Mouse (Mus musculus): Measurements from ENCODE around the gene Gm4737. TPM values are rescaled to one million over a fixed set of nuclear protein-coding genes. Genes with fewer than 3 reads are reported as not detected.

Gm4737 gene
- total and polyA plus RNA-seq, 2 experiments from 2014 or later, result 2.8 to 4.7 TPM

DNA sequence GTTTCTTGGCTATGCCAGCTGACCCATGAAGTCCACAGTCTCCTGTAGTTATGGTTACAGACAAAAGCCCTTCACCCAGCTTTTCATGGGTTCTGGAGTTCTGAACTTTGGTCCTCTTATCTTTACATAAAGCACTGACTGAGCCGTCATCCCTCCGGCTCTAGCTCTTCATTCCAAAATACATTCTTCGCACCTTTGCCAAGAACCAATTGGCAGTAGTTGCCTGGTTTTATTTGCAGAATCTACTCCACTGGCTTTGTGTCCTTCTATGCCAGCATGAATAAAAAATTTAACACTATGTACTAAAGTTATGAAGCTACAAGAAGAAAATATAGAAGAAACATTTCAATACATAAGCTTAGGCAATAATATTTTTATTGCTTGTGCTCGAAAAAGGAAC, 10.4 kb upstream of the Gm4737 start:
- ATAC-seq (ENCODE audit: low FRiP score) (no peak), DNase-seq (ENCODE audit: low spot score) (no peak)
- Histone ChIP-seq H3K4me3 (ENCODE audit: low read depth, low read length) (no peak overlapping the region), H3K9ac (replicated peaks; ENCODE audit: low read length, poor library complexity, severe bottlenecking) (no peak overlapping the region), H3K27me3 (ENCODE audit: insufficient read depth, low read length) (no peaks in the 10 kb centered on the region), H3K27ac (ENCODE audit: low read depth, low read length) (no peak overlapping the region), H3K36me3 (ENCODE audit: insufficient read depth, low read length) (no peaks in the 10 kb centered on the region), H3K9me3 (ENCODE audit: low read length) (no peaks in the 10 kb centered on the region), H3K4me2 (ENCODE audit: low read depth, low read length, poor library complexity, severe bottlenecking) (no peak overlapping the region), H3K4me1 (ENCODE audit: insufficient read depth, low read length) (no peaks in the 10 kb centered on the region)
- WGBS, result 78% methylated on average over 4 of the region's 4 CpGs
- TF ChIP-seq CTCF (IDR thresholded peaks at IDR 0.05), result no peak

DNA sequence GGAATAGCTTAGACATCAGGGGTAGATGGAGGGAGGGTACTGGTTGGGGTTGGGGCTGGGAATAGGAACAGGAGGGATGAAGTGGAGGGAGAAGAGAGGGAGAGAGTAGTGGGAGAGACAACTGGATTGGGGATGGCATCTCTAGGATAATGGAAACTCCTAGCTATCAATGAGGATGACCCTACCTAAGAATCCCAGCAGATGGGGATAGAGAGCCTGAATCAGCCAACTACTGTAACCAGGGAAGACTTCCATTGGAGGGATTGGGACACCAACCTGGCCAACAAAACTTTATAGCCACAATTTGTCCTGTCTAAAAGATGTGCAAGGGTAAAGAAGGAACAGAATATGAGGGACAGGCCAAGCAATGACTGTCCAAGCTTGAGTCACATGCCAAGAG, 3.7 kb downstream of the Gm4737 start:
- no peak for DNase-seq (ENCODE audit: low spot score)

DNA sequence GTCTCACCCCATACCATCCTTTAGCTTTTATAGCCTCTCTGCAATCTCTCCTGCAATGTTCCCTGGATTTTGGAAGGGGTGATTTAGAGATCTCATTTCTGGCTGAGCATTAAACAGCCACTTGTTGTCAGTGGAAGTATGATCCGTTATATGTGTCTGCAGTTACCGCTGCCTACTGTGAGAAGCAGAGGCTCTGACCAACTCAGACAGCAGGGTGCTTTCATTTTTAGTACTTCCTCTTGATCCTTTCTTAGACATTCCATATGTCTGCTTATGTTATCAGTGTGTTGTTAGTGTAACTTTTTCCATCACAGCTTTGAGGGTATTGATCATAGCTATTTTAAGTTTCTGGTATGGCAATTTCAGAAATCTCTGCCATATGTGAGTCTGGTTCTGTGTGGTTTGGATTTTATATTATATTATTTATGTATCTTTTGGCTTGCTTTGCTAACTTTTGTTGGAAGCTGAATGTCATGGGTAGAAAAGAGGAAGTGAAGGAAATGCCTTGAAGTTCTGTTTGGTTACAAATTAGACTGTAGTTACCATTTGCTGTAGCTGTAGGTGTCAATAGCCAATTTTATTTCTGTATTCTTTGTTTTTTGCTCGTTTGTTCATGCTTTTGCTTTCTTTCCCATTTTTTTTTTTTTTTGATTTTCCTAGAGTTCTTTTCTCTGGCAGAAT, 6.1 kb downstream of the Gm4737 start:
- Histone ChIP-seq H3K4me2 (ENCODE audit: low read depth, low read length, poor library complexity, severe bottlenecking) (no peak overlapping the region), H3K4me1 (ENCODE audit: insufficient read depth, low read length) (no peaks in the 10 kb centered on the region), H3K27me3 (ENCODE audit: insufficient read depth, low read length) (no peaks in the 10 kb centered on the region), H3K36me3 (ENCODE audit: insufficient read depth, low read length) (no peaks in the 10 kb centered on the region), H3K27ac (ENCODE audit: low read depth, low read length) (no peak overlapping the region), H3K9ac (replicated peaks; ENCODE audit: low read length, poor library complexity, severe bottlenecking) (no peak overlapping the region), H3K9me3 (ENCODE audit: low read length) (no peaks in the 10 kb centered on the region), H3K4me3 (ENCODE audit: low read depth, low read length) (no peak overlapping the region)
- TF ChIP-seq CTCF (IDR thresholded peaks at IDR 0.05), result no peak
- no peak for DNase-seq (ENCODE audit: low spot score)
- WGBS, result 64% methylated on average over 3 of the region's 3 CpGs
- no peak for ATAC-seq (ENCODE audit: low FRiP score)

More for the DNA sequence above, 3.7 kb downstream of the Gm4737 start:
- Histone ChIP-seq H3K36me3 (ENCODE audit: insufficient read depth, low read length) (no peaks in the 10 kb centered on the region), H3K9me3 (ENCODE audit: low read length) (no peaks in the 10 kb centered on the region), H3K27me3 (ENCODE audit: insufficient read depth, low read length) (no peaks in the 10 kb centered on the region), H3K4me1 (ENCODE audit: insufficient read depth, low read length) (no peaks in the 10 kb centered on the region), H3K4me2 (ENCODE audit: low read depth, low read length, poor library complexity, severe bottlenecking) (no peak overlapping the region), H3K4me3 (ENCODE audit: low read depth, low read length) (no peak overlapping the region), H3K27ac (ENCODE audit: low read depth, low read length) (no peak overlapping the region), H3K9ac (replicated peaks; ENCODE audit: low read length, poor library complexity, severe bottlenecking) (no peak overlapping the region)
- TF ChIP-seq CTCF (IDR thresholded peaks at IDR 0.05), result peak; percentile 22
- ATAC-seq (ENCODE audit: low FRiP score), result no peak

DNA sequence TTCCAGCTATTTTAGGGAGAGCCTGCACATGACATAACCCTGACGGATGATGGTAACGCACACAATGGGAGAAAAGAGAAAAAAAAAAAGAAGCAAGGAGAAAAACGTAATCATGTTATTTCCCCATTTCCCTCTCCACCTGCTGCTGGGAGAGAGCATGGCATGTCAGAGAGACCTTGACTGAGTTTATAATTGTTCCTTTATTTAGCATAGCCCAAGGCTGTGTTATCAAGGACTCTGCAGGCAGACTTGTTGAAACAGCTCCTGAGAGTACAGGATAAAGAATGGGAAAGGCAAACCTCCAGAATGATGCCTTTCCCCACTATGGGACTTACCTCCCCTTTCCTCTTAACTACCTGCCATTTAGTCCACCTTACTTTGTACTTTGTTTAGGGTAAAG, 7.9 kb downstream of the Gm4737 start:
- TF ChIP-seq CTCF (IDR thresholded peaks at IDR 0.05), result no peak; the same call in 1 of the 2 replicates
- Histone ChIP-seq H3K27ac (ENCODE audit: low read depth, low read length) (no peak overlapping the region), H3K4me1 (ENCODE audit: insufficient read depth, low read length) (no peaks in the 10 kb centered on the region), H3K36me3 (ENCODE audit: insufficient read depth, low read length) (no peaks in the 10 kb centered on the region), H3K4me2 (ENCODE audit: low read depth, low read length, poor library complexity, severe bottlenecking) (no peak overlapping the region), H3K27me3 (ENCODE audit: insufficient read depth, low read length) (no peaks in the 10 kb centered on the region), H3K4me3 (ENCODE audit: low read depth, low read length) (no peak overlapping the region), H3K9ac (replicated peaks; ENCODE audit: low read length, poor library complexity, severe bottlenecking) (no peak overlapping the region), H3K9me3 (ENCODE audit: low read length) (no peaks in the 10 kb centered on the region)
- DNase-seq (ENCODE audit: low spot score) (peak; percentile 5), ATAC-seq (ENCODE audit: low FRiP score) (no peak)
- WGBS, result 67% methylated on average over 3 of the region's 3 CpGs

DNA sequence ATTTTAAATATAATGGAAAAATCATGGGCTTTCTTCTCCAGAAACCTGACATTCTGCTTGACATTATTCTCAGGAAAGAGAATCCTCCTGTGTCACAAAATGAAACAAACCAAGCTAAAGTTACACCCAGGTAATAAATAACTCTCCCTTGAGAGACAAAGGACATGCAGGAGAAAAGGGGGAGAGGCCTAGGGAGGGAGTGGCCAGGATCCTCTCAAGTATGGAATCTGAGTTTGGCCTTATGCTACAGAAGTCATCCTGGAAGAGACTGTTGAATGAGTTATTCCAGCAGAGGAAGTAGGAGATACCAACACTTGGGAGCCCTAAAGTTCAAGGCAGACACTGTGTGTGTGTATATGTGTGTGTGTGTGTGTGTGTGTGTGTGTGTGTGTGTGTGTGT, 32.6 kb downstream of the Gm4737 start:
- Histone ChIP-seq H3K27ac (ENCODE audit: low read depth, low read length) (no peak overlapping the region), H3K4me2 (ENCODE audit: low read depth, low read length, poor library complexity, severe bottlenecking) (no peak overlapping the region), H3K36me3 (ENCODE audit: insufficient read depth, low read length) (no peaks in the 10 kb centered on the region), H3K9ac (replicated peaks; ENCODE audit: low read length, poor library complexity, severe bottlenecking) (no peak overlapping the region), H3K27me3 (ENCODE audit: insufficient read depth, low read length) (no peaks in the 10 kb centered on the region), H3K4me1 (ENCODE audit: insufficient read depth, low read length) (no peaks in the 10 kb centered on the region), H3K4me3 (ENCODE audit: low read depth, low read length) (no peak overlapping the region), H3K9me3 (ENCODE audit: low read length) (no peaks in the 10 kb centered on the region)
- no peak for TF ChIP-seq CTCF (IDR thresholded peaks at IDR 0.05)
- ATAC-seq (ENCODE audit: low FRiP score) (no peak), DNase-seq (ENCODE audit: low spot score) (no peak)

DNA sequence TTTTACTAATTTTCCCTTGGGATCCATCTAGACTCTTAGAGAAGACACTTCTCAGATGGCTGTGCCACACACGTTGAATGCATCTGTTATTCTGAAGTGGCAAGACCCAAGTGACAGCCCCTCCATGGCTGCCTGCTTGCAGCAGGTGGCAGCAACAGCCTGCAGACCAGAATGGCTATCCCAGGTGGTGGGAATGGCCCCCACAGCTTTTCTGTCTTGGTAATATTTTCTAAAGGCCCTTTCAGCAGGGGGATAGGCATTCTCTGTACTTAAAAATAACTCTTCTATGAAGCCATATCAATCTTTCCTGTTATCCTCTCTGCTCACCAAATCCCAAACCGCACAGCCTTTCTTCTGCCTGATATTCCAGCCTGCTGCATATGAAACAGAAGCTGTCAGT, 33.5 kb downstream of the Gm4737 start:
- Histone ChIP-seq H3K9ac (replicated peaks; ENCODE audit: low read length, poor library complexity, severe bottlenecking) (no peak overlapping the region), H3K27ac (ENCODE audit: low read depth, low read length) (no peak overlapping the region), H3K27me3 (ENCODE audit: insufficient read depth, low read length) (no peaks in the 10 kb centered on the region), H3K9me3 (ENCODE audit: low read length) (no peaks in the 10 kb centered on the region), H3K4me1 (ENCODE audit: insufficient read depth, low read length) (no peaks in the 10 kb centered on the region), H3K36me3 (ENCODE audit: insufficient read depth, low read length) (no peaks in the 10 kb centered on the region), H3K4me3 (ENCODE audit: low read depth, low read length) (no peak overlapping the region), H3K4me2 (ENCODE audit: low read depth, low read length, poor library complexity, severe bottlenecking) (no peak overlapping the region)
- ATAC-seq (ENCODE audit: low FRiP score) (0 out of 2 replicates have a peak, but pooled peaks have one; percentile 58), DNase-seq (ENCODE audit: low spot score) (peak; percentile 74)
- 29% methylated on average over 2 of the region's 2 CpGs for WGBS
- TF ChIP-seq CTCF (IDR thresholded peaks at IDR 0.05), result peak; percentile 80
